Mouse (Mus musculus): ENCODE measurements around the gene Timm10. TPM values are rescaled to one million over a fixed set of nuclear protein-coding genes. Genes with fewer than 3 reads are reported as not detected.
A peak's percentile ranks its signal among the peaks of the same experiment; 100 is the strongest.

Timm10 gene
- 38.8 and 43.3 TPM in 2 replicates for polyA plus RNA-seq (2016; fragmentation: Nextera tagmentation; extraction: Ambion mirVana)

GRCm38 (mm10) chr2:84826488-84827282 lies at the start of gene Timm10:
TSS of gene Timm10 (plus strand) at chr2:84826997.
- H3K4me3 ChIP-seq (replicated peaks): peak within 1 kb of the TSS; percentile 79

GRCm38 (mm10) chr2:84777706-84778105 lies 49.1 kb upstream of the Timm10 start:
- Histone ChIP-seq H3K27ac (no peak overlapping the region), H3K4me2 (no peak overlapping the region), H3K27me3 (no peaks in the 10 kb centered on the region), H3K4me3 (replicated peaks) (no peak overlapping the region), H3K9ac (replicated peaks) (no peak overlapping the region), H3K4me1 (replicated peaks) (peaks cover 14% of the 10 kb centered on the region), H3K36me3 (no peaks in the 10 kb centered on the region), H3K9me3 (no peaks in the 10 kb centered on the region)
- WGBS: 60% methylated on average over 3 of the region's 3 CpGs
- ATAC-seq (ENCODE audit: insufficient number of reproducible peaks, insufficient read depth, low FRiP score, low TSS enrichment, low read depth): no peak

More at GRCm38 (mm10) chr2:84826488-84827282, at the start of gene Timm10:
- Histone ChIP-seq H3K36me3 (peaks cover 15% of the 10 kb centered on the region; the same call in 1 of the 2 replicates), H3K27ac (peak within 1 kb of the TSS; percentile 68; the same call in 1 of the 2 replicates), H3K9me3 (no peaks in the 10 kb centered on the region), H3K9ac (replicated peaks) (peak within 1 kb of the TSS; percentile 72), H3K4me1 (replicated peaks) (peaks cover 7% of the 10 kb centered on the region), H3K27me3 (0 out of 2 replicates have a peak, but pooled peaks cover 3% of the 10 kb centered on the region), H3K4me2 (peak within 1 kb of the TSS; percentile 99)
- peak; percentile 87 for ATAC-seq (ENCODE audit: insufficient number of reproducible peaks, insufficient read depth, low FRiP score, low TSS enrichment, low read depth)
- WGBS: under 1% methylated on average over 34 of the region's 34 CpGs

- Histone ChIP-seq H3K9me3 (no peaks in the 10 kb centered on the region), H3K4me1 (replicated peaks) (peaks cover 11% of the 10 kb centered on the region), H3K4me3 (replicated peaks) (no peak overlapping the region), H3K27me3 (peaks cover 3% of the 10 kb centered on the region; the same call in 1 of the 2 replicates), H3K4me2 (no peak overlapping the region), H3K9ac (replicated peaks) (no peak overlapping the region), H3K36me3 (no peaks in the 10 kb centered on the region), H3K27ac (no peak overlapping the region)
- no peak for ATAC-seq (ENCODE audit: insufficient number of reproducible peaks, insufficient read depth, low FRiP score, low TSS enrichment, low read depth)
- 59% methylated on average over 6 of the region's 6 CpGs for WGBS
Measured at GRCm38 (mm10) chr2:84779210-84779609, 47.6 kb upstream of the Timm10 start.

- Histone ChIP-seq H3K4me3 (replicated peaks) (no peak overlapping the region), H3K36me3 (no peaks in the 10 kb centered on the region), H3K9me3 (no peaks in the 10 kb centered on the region), H3K9ac (replicated peaks) (no peak overlapping the region), H3K27ac (no peak overlapping the region), H3K4me1 (replicated peaks) (no peaks in the 10 kb centered on the region), H3K4me2 (no peak overlapping the region), H3K27me3 (peaks cover 5% of the 10 kb centered on the region; the same call in 1 of the 2 replicates)
- 58% methylated on average over 1 of the region's 1 CpGs for WGBS
- ATAC-seq (ENCODE audit: insufficient number of reproducible peaks, insufficient read depth, low FRiP score, low TSS enrichment, low read depth): no peak
Measured at GRCm38 (mm10) chr2:84783315-84783714, 43.5 kb upstream of the Timm10 start.

- no peak overlapping the region for H3K4me3 ChIP-seq (replicated peaks)
Measured at GRCm38 (mm10) chr2:84783840-84784566, 42.8 kb upstream of the Timm10 start.

GRCm38 (mm10) chr2:84788316-84788715 lies 38.5 kb upstream of the Timm10 start:
- Histone ChIP-seq H3K4me1 (replicated peaks) (no peaks in the 10 kb centered on the region), H3K36me3 (no peaks in the 10 kb centered on the region), H3K9ac (replicated peaks) (no peak overlapping the region), H3K9me3 (no peaks in the 10 kb centered on the region), H3K4me2 (no peak overlapping the region), H3K4me3 (replicated peaks) (no peak overlapping the region), H3K27ac (no peak overlapping the region), H3K27me3 (peaks cover 11% of the 10 kb centered on the region; the same call in 1 of the 2 replicates)
- WGBS: 86% methylated on average over 3 of the region's 3 CpGs
- ATAC-seq (ENCODE audit: insufficient number of reproducible peaks, insufficient read depth, low FRiP score, low TSS enrichment, low read depth): no peak

More at GRCm38 (mm10) chr2:84783840-84784566, 42.8 kb upstream of the Timm10 start:
- ATAC-seq (ENCODE audit: insufficient number of reproducible peaks, insufficient read depth, low FRiP score, low TSS enrichment, low read depth): no peak
- Histone ChIP-seq H3K27me3 (peaks cover 5% of the 10 kb centered on the region; the same call in 1 of the 2 replicates), H3K9ac (replicated peaks) (no peak overlapping the region), H3K27ac (no peak overlapping the region), H3K36me3 (no peaks in the 10 kb centered on the region), H3K9me3 (no peaks in the 10 kb centered on the region), H3K4me1 (replicated peaks) (no peaks in the 10 kb centered on the region), H3K4me2 (no peak overlapping the region)
- 78% methylated on average over 3 of the region's 3 CpGs for WGBS

GRCm38 (mm10) chr2:84790418-84790817 lies 36.4 kb upstream of the Timm10 start:
- Histone ChIP-seq H3K9me3 (peaks cover 5% of the 10 kb centered on the region; the same call in 1 of the 2 replicates), H3K36me3 (no peaks in the 10 kb centered on the region), H3K4me1 (replicated peaks) (no peaks in the 10 kb centered on the region), H3K27me3 (peaks cover 7% of the 10 kb centered on the region; the same call in 1 of the 2 replicates), H3K4me2 (no peak overlapping the region), H3K9ac (replicated peaks) (no peak overlapping the region), H3K4me3 (replicated peaks) (no peak overlapping the region), H3K27ac (no peak overlapping the region)
- 50% methylated on average over 9 of the region's 9 CpGs for WGBS
- no peak for ATAC-seq (ENCODE audit: insufficient number of reproducible peaks, insufficient read depth, low FRiP score, low TSS enrichment, low read depth)

GRCm38 (mm10) chr2:84792516-84792915 lies 34.3 kb upstream of the Timm10 start:
- no peak overlapping the region for H3K4me2 ChIP-seq
- no peak overlapping the region for H3K27ac ChIP-seq
- H3K27me3 ChIP-seq: peaks cover 7% of the 10 kb centered on the region; the same call in 1 of the 2 replicates
- H3K9ac ChIP-seq (replicated peaks): no peak overlapping the region
- no peaks in the 10 kb centered on the region for H3K36me3 ChIP-seq
- peaks cover 9% of the 10 kb centered on the region; the same call in 1 of the 2 replicates for H3K9me3 ChIP-seq
- no peaks in the 10 kb centered on the region for H3K4me1 ChIP-seq (replicated peaks)
- 88% methylated on average over 3 of the region's 3 CpGs for WGBS
- ATAC-seq (ENCODE audit: insufficient number of reproducible peaks, insufficient read depth, low FRiP score, low TSS enrichment, low read depth): no peak
- H3K4me3 ChIP-seq (replicated peaks): no peak overlapping the region

GRCm38 (mm10) chr2:84793154-84793553 lies 33.6 kb upstream of the Timm10 start:
- no peaks in the 10 kb centered on the region for H3K36me3 ChIP-seq
- H3K27ac ChIP-seq: no peak overlapping the region
- H3K4me3 ChIP-seq (replicated peaks): no peak overlapping the region
- H3K4me2 ChIP-seq: no peak overlapping the region
- H3K27me3 ChIP-seq: peaks cover 7% of the 10 kb centered on the region; the same call in 1 of the 2 replicates
- H3K9ac ChIP-seq (replicated peaks): no peak overlapping the region
- H3K9me3 ChIP-seq: peaks cover 9% of the 10 kb centered on the region; the same call in 1 of the 2 replicates
- no peak for ATAC-seq (ENCODE audit: insufficient number of reproducible peaks, insufficient read depth, low FRiP score, low TSS enrichment, low read depth)
- WGBS: 83% methylated on average over 3 of the region's 3 CpGs
- H3K4me1 ChIP-seq (replicated peaks): no peaks in the 10 kb centered on the region

GRCm38 (mm10) chr2:84793871-84794270 lies 32.9 kb upstream of the Timm10 start:
- WGBS: 88% methylated on average over 3 of the region's 3 CpGs
- Histone ChIP-seq H3K4me3 (replicated peaks) (no peak overlapping the region), H3K27me3 (peaks cover 7% of the 10 kb centered on the region; the same call in 1 of the 2 replicates), H3K9me3 (peaks cover 9% of the 10 kb centered on the region; the same call in 1 of the 2 replicates), H3K9ac (replicated peaks) (no peak overlapping the region), H3K36me3 (no peaks in the 10 kb centered on the region), H3K27ac (no peak overlapping the region), H3K4me2 (no peak overlapping the region), H3K4me1 (replicated peaks) (no peaks in the 10 kb centered on the region)
- no peak for ATAC-seq (ENCODE audit: insufficient number of reproducible peaks, insufficient read depth, low FRiP score, low TSS enrichment, low read depth)

All from limb, embryonic 12.5 days (tissue).